Mouse (Mus musculus) neural tube, embryonic 11.5 days (tissue): ENCODE results near the gene Parn. TPM values are rescaled to one million over a fixed set of nuclear protein-coding genes. Genes with fewer than 3 reads are reported as not detected.
"Not testable (repeated sequence)": the region's sequence is repeated elsewhere in the genome, so short reads cannot be mapped to it uniquely, and the experiment has no call there.

Experiments
- ATAC-seq: fragments of 200-750 bp; cut with Nextera tagmentation; 2 replicates; pipeline ENCODE4 v1.8.0; 2017; ENCODE audit warnings: moderate number of reproducible peaks, mild to moderate bottlenecking, moderate TSS enrichment, moderate library complexity; ENCODE audit not compliant: insufficient read depth, low FRiP score, low TSS enrichment
- DNase-seq: peaks from one replicate; pipeline ENCODE4 v3.0.0-alpha.2; 2015; ENCODE audit warnings: low spot score
- H3K27ac ChIP-seq: fragments of 300-500 bp; sonication (generic); 2 replicates; pipeline ENCODE4 v1.5.1; 2014; ENCODE audit warnings: low read depth, mild to moderate bottlenecking, low read length
- H3K27me3 ChIP-seq: fragments of 300-500 bp; sonication (generic); 2 replicates; pipeline ENCODE4 v1.6.1; 2014; ENCODE audit warnings: mild to moderate bottlenecking, low read length, mixed read lengths; ENCODE audit not compliant: control insufficient read depth, insufficient read depth
- H3K36me3 ChIP-seq: fragments of 300-500 bp; sonication (generic); 2 replicates; pipeline ENCODE4 v1.6.1; 2014; ENCODE audit warnings: mild to moderate bottlenecking, low read length, moderate library complexity, mixed read lengths; ENCODE audit not compliant: control insufficient read depth, insufficient read depth
- H3K4me1 ChIP-seq: fragments of 300-500 bp; sonication (generic); 2 replicates; pipeline ENCODE4 v1.6.1; 2014; ENCODE audit warnings: low read length, mixed read lengths; ENCODE audit not compliant: control insufficient read depth, insufficient read depth
- H3K4me2 ChIP-seq: fragments of 300-500 bp; sonication (generic); 2 replicates; pipeline ENCODE4 v1.6.1; 2014; ENCODE audit warnings: low read depth, mild to moderate bottlenecking, moderate library complexity
- H3K4me3 ChIP-seq: fragments of 300-500 bp; sonication (generic); 2 replicates; pipeline ENCODE4 v1.5.1; 2014; ENCODE audit warnings: low read depth, low read length
- H3K9ac ChIP-seq: fragments of 300-500 bp; sonication (generic); 2 replicates; pipeline ENCODE4 v1.6.1; 2014; ENCODE audit warnings: mild to moderate bottlenecking, low read length
- H3K9me3 ChIP-seq: fragments of 300-500 bp; sonication (generic); 2 replicates; pipeline ENCODE4 v1.6.1; 2016; ENCODE audit warnings: low read length; ENCODE audit not compliant: control insufficient read depth
- WGBS: fragments of 180-500 bp; shearing (Covaris S2); extraction: QIAGEN DNeasy Blood & Tissue Kit; methylation state at CpG from one replicate; pipeline ENCODE4 v1.1.7; 2014; 5-methylcytosine and 5-hydroxymethylcytosine counted together
- polyA plus RNA-seq: library from polyadenylated mRNA; unstranded; fragments of >200 nt; fragmentation: Nextera tagmentation; extraction: Ambion mirVana; gene quantifications from 2 replicates; pipeline ENCODE4 v1.2.1, GENCODE M21; 2014

Gene Parn
- polyA plus RNA-seq, 1 experiment from 2014 or later: 41.3 TPM

- Histone ChIP-seq H3K27me3 (no peaks in the 10 kb centered on the region), H3K9ac (no peak overlapping the region), H3K36me3 (peaks cover 3% of the 10 kb centered on the region; the same call in 1 of the 2 replicates), H3K4me2 (peak overlapping the region; percentile 62), H3K4me1 (peaks cover 5% of the 10 kb centered on the region), H3K27ac (no peak overlapping the region), H3K4me3 (no peak overlapping the region), H3K9me3 (no peaks in the 10 kb centered on the region)
- 84% methylated on average over 5 of the region's 5 CpGs for WGBS
- no peak for ATAC-seq
- DNase-seq: no peak
These were observed 5.1 kb upstream of the Parn start for GRCm38 (mm10) chr16:13673114-13673513.

DNA sequence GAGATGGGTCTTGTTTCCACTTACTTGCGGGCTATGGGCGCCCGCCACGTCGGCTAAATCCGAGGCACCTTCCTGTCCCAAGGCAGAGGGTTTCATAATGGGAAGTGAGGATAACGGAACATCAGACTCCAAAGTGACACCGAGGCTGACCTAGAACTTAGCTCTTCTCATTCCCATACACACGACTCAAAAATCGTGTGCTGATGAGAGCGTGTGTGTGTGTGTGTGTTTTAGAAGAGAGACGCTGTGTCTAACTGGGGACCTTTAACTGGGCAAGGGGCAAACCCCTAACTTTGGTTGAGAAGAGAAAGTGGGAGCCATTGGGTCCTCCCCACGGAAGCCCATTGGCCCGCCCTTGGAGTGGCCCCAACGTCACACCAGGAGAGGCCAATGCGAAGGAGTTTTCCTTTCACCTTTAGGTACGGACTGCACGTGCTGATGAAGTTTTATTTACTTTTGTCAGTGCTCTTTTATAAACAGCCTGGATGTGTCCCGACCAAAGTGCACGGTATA lies 4.5 kb upstream of the Parn start:
- Histone ChIP-seq H3K4me1 (peaks cover 5% of the 10 kb centered on the region), H3K36me3 (peaks cover 3% of the 10 kb centered on the region; the same call in 1 of the 2 replicates), H3K27me3 (no peaks in the 10 kb centered on the region), H3K9ac (peak overlapping the region; percentile 92), H3K9me3 (no peaks in the 10 kb centered on the region), H3K27ac (0 out of 2 replicates have a peak overlapping the region, but pooled peaks have one; percentile 58), H3K4me3 (peak overlapping the region; percentile 94), H3K4me2 (peak overlapping the region; percentile 62)
- 0 out of 2 replicates have a peak, but pooled peaks have one; percentile 39 for ATAC-seq
- 2% methylated on average over 20 of the region's 20 CpGs for WGBS
- peak; percentile 62 for DNase-seq

- Histone ChIP-seq H3K27ac (peak within 1 kb of the TSS; percentile 58; the same call in 1 of the 2 replicates), H3K4me2 (peak within 1 kb of the TSS; percentile 62)
- ATAC-seq: peak; percentile 92
These were observed 3.9 kb upstream of the Parn start, which contains the start of the genes Bfar and 3110001I22Rik for GRCm38 (mm10) chr16:13671685-13672385. TSS of gene Bfar (plus strand) at chr16:13671858. TSS of gene 3110001I22Rik (plus strand) at chr16:13671929.

GRCm38 (mm10) chr16:13670896-13671295 lies 2.9 kb upstream of the Parn start:
- not testable (repeated sequence) for H3K4me1 ChIP-seq, H3K27me3 ChIP-seq, H3K4me2 ChIP-seq, H3K27ac ChIP-seq, H3K36me3 ChIP-seq, ATAC-seq, H3K9me3 ChIP-seq, H3K4me3 ChIP-seq, H3K9ac ChIP-seq, DNase-seq
- WGBS: 80% methylated on average over 5 of the region's 5 CpGs

More at GRCm38 (mm10) chr16:13671685-13672385, 3.9 kb upstream of the Parn start, which contains the start of the genes Bfar and 3110001I22Rik:
- peak; percentile 95 for DNase-seq
- H3K4me1 ChIP-seq: peaks cover 5% of the 10 kb centered on the region
- peak within 1 kb of the TSS; percentile 94 for H3K4me3 ChIP-seq
- no peaks in the 10 kb centered on the region for H3K9me3 ChIP-seq
- H3K27me3 ChIP-seq: no peaks in the 10 kb centered on the region
- no peaks in the 10 kb centered on the region for H3K36me3 ChIP-seq
- peak within 1 kb of the TSS; percentile 92 for H3K9ac ChIP-seq
- WGBS: under 1% methylated on average over 54 of the region's 54 CpGs

GRCm38 (mm10) chr16:13669282-13669681 lies 1.3 kb upstream of the Parn start:
- WGBS: 94% methylated on average over 1 of the region's 1 CpGs
- Histone ChIP-seq H3K36me3 (no peaks in the 10 kb centered on the region), H3K4me3 (no peak overlapping the region), H3K9ac (no peak overlapping the region), H3K4me2 (no peak overlapping the region), H3K27ac (no peak overlapping the region), H3K27me3 (no peaks in the 10 kb centered on the region), H3K4me1 (peaks cover 5% of the 10 kb centered on the region), H3K9me3 (no peaks in the 10 kb centered on the region)
- no peak for ATAC-seq
- DNase-seq: no peak

GRCm38 (mm10) chr16:13668402-13669108 lies 585 bp upstream of the Parn start:
- H3K4me1 ChIP-seq: peaks cover 5% of the 10 kb centered on the region
- no peaks in the 10 kb centered on the region for H3K27me3 ChIP-seq
- H3K36me3 ChIP-seq: no peaks in the 10 kb centered on the region
- 83% methylated on average over 10 of the region's 10 CpGs for WGBS
- no peak overlapping the region; the same call in 1 of the 2 replicates for H3K9ac ChIP-seq
- H3K9me3 ChIP-seq: no peaks in the 10 kb centered on the region
- no peak for DNase-seq
- H3K4me3 ChIP-seq: no peak overlapping the region; the same call in 1 of the 2 replicates
- no peak for ATAC-seq
- H3K27ac ChIP-seq: no peak overlapping the region
- H3K4me2 ChIP-seq: peak overlapping the region; percentile 81

DNA sequence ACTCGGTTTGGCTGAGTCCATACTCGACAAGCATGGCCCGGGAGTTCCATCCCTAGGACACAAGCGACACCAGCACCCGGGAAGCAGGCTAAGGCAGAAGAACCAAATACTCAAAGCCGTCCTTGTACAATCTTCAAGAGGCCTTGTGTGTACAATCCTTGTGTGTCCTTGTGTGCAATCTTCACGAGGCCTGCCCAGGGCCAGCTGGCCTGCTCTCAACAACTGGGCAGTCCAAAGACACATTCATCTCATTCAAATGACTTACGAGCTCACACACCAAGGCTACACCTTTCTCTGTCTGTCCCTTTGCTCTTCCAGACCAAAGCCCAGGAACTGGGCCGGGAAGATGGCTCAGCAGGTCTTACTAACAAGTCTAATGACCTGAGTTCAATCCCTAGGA lies 7.2 kb downstream of the Parn start:
- H3K9me3 ChIP-seq: no peaks in the 10 kb centered on the region
- H3K9ac ChIP-seq: no peak overlapping the region
- 92% methylated on average over 9 of the region's 9 CpGs for WGBS
- H3K4me1 ChIP-seq: no peaks in the 10 kb centered on the region
- no peak overlapping the region for H3K4me2 ChIP-seq
- peaks cover 4% of the 10 kb centered on the region for H3K36me3 ChIP-seq
- no peaks in the 10 kb centered on the region for H3K27me3 ChIP-seq
- H3K27ac ChIP-seq: no peak overlapping the region
- ATAC-seq: no peak
- no peak for DNase-seq
- H3K4me3 ChIP-seq: no peak overlapping the region

GRCm38 (mm10) chr16:13658886-13659285 lies 9.1 kb downstream of the Parn start:
- no peak overlapping the region for H3K4me2 ChIP-seq
- 94% methylated on average over 3 of the region's 3 CpGs for WGBS
- DNase-seq: no peak
- no peak overlapping the region for H3K4me3 ChIP-seq
- H3K9me3 ChIP-seq: no peaks in the 10 kb centered on the region
- ATAC-seq: no peak
- peaks cover 6% of the 10 kb centered on the region for H3K36me3 ChIP-seq
- no peaks in the 10 kb centered on the region for H3K27me3 ChIP-seq
- no peaks in the 10 kb centered on the region for H3K4me1 ChIP-seq
- no peak overlapping the region for H3K27ac ChIP-seq
- H3K9ac ChIP-seq: no peak overlapping the region
